Mouse (Mus musculus) neutrophil, adult 5-6 weeks (primary cell): Measurements from ENCODE around the gene Syt13. TPM values are rescaled to one million over a fixed set of nuclear protein-coding genes. Genes with fewer than 3 reads are reported as not detected.

Experiments
- ATAC-seq: fragments of 151-379, 151-347 bp; 2 replicates; pipeline ENCODE4 v1.8.0; 2017; ENCODE audit warnings: mild to moderate bottlenecking, moderate TSS enrichment; ENCODE audit not compliant: insufficient number of reproducible peaks, poor library complexity, low FRiP score, severe bottlenecking; ENCODE audit errors: extremely low read depth
- total RNA-seq: library from RNA; stranded (forward); fragments of 200-1000 nt; gene quantifications from 2 replicates; pipeline ENCODE4 v1.2.3, GENCODE M21; 2017

Syt13 gene
- total RNA-seq, 1 experiment from 2014 or later: not detected

GRCm38 (mm10) chr2:92917405-92918142 is 2.7 kb downstream of the Syt13 start:
- ATAC-seq: no peak

- no peak for ATAC-seq
Observed at GRCm38 (mm10) chr2:92920709-92921108, 5.8 kb downstream of the Syt13 start.

GRCm38 (mm10) chr2:92924677-92925259 is 9.9 kb downstream of the Syt13 start:
- ATAC-seq: no peak

- ATAC-seq: no peak
Observed at GRCm38 (mm10) chr2:92929696-92930095, 14.8 kb downstream of the Syt13 start.

- ATAC-seq: no peak
Observed at GRCm38 (mm10) chr2:92931061-92931460, 16.2 kb downstream of the Syt13 start.

GRCm38 (mm10) chr2:92933379-92933778 is 18.5 kb downstream of the Syt13 start:
- ATAC-seq: no peak

GRCm38 (mm10) chr2:92934312-92934982 is 19.5 kb downstream of the Syt13 start:
- no peak for ATAC-seq

GRCm38 (mm10) chr2:92935483-92935882 is 20.6 kb downstream of the Syt13 start:
- no peak for ATAC-seq

- ATAC-seq: no peak
Observed at GRCm38 (mm10) chr2:92938063-92938462, 23.2 kb downstream of the Syt13 start.

GRCm38 (mm10) chr2:92938827-92939226 is 23.9 kb downstream of the Syt13 start:
- ATAC-seq: no peak

- ATAC-seq: no peak
Observed at GRCm38 (mm10) chr2:92940963-92941362, 26.1 kb downstream of the Syt13 start.

GRCm38 (mm10) chr2:92941463-92941862 is 26.6 kb downstream of the Syt13 start:
- no peak for ATAC-seq

- no peak for ATAC-seq
Observed at GRCm38 (mm10) chr2:92943406-92943805, 28.5 kb downstream of the Syt13 start.

- no peak for ATAC-seq
Observed at GRCm38 (mm10) chr2:92944356-92944755, 29.5 kb downstream of the Syt13 start.

GRCm38 (mm10) chr2:92945125-92945746 is 30.3 kb downstream of the Syt13 start:
- ATAC-seq: no peak

- no peak for ATAC-seq
Observed at GRCm38 (mm10) chr2:92945824-92946598, 31.1 kb downstream of the Syt13 start.

GRCm38 (mm10) chr2:92947981-92948698 is 33.2 kb downstream of the Syt13 start:
- ATAC-seq: no peak

GRCm38 (mm10) chr2:92948699-92949300 is 33.9 kb downstream of the Syt13 start:
- no peak for ATAC-seq
